Mouse (Mus musculus) layer of hippocampus, postnatal 36 days (tissue): ENCODE measurements around the gene Ccnl1. TPM values are rescaled to one million over a fixed set of nuclear protein-coding genes. Genes with fewer than 3 reads are reported as not detected.

Experiments used
- DNase-seq, 2 experiments: peaks; one replicate each; pipeline ENCODE4 v3.0.0; 2022
- total RNA-seq, 2 experiments: library from RNA; stranded (reverse); gene quantifications; 2 replicates each; pipeline ENCODE4 v1.2.3; 2021

Gene Ccnl1
- total RNA-seq, 2 experiments from 2014 or later, result 60.4 to 67.2 TPM

DNA sequence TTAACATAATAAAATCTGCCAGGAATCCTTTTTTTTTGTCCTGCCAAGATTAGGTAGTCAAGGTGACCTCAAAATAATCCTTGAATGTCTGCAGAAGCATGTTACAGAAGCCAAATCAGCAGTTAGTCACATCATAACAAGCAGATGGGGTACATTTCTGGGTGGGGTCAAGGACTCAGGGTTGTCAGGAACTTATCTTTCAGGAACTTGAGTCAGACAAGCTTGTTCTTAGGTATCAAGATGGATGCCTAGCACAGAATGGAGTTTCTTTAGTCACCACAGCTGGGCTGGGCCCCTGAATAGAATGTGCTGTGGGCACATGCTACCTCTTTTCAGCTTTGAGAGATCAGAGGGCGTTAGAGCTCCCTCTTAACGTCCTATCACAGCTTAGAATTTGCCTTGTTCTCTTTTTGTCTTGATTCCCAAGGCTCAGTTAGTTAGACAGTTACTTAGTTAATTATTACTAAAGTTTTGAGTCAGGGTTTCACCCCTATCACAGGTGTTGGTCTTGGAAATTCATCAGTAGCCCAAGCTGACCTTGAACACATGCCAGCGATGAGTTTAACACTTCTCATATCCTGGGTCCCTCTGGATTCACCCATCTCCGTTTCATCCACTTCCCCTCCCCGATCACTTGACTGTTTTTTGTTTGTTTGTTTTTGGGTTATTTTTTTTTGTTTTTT is 32.9 kb downstream of the Ccnl1 start:
- no peak for DNase-seq

DNA sequence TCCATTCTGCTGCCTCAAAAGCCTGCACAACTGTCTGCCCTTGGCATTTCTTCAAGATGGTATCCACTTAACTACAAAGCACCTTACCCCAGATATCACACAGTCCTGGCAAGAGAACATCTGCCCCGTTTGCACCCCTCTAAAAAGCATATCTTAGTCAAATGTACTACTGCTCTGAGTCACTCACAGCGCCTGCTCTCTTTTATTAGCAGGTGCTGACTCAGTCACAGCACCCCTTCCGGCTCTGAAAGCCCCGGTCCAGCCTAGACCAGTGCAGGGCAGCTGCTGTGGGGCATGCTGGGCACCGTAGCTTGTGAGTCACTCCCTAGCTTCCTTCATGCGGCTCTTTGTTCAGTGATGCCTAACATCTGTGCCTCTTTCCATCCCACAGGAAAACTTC is 35.6 kb downstream of the Ccnl1 start:
- no peak for DNase-seq

DNA sequence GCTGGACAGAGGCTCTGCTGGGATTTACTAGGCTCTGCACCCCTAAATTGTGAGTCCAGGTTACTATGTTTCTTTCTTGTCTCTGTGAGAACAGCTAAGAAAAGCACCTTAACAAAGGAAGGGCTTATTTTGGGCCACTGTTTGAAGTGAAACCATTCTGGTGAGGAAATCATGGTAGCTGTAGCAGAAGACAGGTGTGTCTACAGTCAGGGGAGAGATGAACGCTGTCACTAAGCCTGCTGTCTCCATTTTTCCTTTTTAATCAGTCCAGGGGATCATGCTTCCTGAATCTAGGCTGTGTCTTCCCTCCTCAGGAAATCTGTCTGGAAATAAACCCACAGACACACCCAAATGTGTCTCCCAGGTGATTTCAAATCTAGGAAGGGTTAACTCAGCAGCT is 36.4 kb downstream of the Ccnl1 start:
- no peak for DNase-seq

DNA sequence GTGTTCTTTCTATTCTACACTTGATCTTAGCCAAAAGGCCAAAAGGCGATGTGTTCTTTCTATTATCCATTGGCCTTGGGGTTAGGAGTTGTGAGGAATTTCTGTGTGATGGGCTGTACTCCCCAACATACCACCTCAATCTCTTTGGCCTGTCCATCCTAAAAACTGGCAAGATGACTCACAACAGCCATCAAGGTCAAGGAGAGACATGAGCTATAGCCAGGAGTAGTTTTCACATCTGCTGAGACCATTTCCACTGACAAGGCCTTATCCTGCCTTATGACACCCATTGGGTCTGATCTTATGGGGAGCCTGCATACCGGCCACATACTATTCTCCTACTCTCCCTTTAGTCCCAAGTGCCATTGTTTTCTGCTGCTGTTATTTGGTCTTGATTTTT is 39.0 kb downstream of the Ccnl1 start:
- DNase-seq, result no peak

DNA sequence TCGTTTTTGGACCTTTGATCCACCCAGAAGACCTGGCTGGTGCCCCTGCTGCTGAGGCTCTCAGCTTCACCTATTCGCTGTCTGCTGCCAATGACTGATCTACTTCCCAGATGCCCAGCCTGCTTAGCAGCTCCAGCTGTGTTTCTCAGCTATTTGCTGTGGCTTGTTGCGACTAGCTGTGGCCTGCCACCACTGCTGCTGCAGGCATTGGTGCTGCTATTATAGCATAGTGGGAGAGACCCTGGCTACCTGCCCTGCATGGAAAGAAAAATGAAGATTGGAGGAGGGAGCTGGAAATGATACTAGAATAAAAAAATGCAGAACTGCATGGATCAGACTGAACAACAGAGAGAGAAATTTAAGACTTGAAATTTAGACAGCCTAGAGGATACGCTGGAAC is 45.1 kb downstream of the Ccnl1 start:
- DNase-seq, result no peak

DNA sequence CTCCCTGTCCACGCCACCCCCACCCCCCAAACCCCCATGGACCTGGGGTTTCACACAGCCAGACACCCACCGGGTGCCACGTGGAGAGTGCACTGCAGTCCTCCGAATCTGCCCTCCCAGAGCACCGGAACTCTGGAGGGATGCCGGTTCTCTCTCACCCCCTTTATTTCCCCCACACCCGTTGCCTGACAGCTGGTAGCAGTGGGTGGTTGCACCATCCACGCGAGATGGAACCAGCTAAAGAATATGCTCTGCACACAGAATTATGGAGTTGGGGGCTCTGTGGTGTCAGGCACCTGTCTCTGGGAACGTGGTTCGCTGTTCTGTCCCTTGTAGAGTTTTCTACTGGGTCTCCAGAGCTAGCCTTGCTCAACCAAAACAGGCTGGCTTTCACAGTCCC is 45.8 kb downstream of the Ccnl1 start:
- DNase-seq, result peak; percentile 41 to 63

DNA sequence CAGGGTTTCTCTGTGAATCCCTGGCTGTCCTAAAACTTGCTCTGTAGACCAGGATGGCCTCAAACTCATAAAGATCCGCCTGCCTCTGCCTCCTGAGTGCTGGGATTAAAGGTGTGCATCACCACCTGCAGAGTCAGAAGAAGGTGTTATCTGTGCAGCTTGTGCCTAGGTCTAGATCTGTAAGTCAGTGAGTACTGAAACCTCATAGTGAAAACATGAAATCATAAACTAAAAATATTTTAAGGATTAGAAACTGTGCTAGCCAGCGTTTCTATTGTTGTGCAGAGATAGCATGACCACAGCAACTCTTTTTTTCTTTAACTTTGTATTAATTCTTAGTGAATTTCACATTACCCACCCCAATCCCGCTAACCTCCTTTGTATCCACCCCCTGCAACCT is 46.8 kb downstream of the Ccnl1 start:
- no peak for DNase-seq

DNA sequence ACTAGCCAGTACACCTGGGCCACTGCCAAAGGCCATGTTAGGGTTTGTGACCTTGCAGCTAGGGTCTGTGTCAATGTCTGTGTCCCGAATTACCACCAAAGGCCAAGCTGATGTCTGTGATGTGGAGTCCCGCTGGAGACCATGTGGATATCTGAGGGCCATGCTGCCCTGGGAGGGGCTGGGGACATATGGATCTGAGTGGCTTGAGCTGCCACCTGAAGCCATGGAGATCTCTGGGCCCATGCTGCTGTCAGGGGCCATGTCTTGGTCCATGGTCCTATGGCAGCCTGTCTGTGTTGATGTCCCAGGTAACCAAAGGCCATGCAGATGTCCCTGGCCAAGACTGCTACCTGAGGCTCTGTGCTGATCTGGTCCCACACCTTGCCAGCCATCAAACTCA is 48.6 kb downstream of the Ccnl1 start:
- no peak for DNase-seq

DNA sequence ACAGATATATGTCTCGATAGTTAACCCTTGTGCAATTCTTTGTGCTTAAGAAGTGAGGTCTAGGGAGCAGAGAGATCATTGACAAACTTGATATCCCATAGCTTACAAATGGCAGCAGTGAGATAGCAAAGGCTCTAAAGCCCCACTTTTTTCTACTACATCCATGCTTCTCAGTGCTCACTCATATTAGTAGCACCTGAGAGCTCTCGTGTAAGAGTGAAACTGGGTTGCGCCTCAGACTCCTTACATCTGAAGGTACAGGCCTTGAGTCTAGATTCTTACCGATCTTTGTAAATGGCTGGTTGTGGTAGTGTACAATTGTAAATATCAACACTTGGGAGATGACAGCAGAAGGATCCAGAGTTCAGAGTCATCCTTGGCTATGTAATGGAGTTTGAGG is 50.5 kb downstream of the Ccnl1 start:
- no peak for DNase-seq

DNA sequence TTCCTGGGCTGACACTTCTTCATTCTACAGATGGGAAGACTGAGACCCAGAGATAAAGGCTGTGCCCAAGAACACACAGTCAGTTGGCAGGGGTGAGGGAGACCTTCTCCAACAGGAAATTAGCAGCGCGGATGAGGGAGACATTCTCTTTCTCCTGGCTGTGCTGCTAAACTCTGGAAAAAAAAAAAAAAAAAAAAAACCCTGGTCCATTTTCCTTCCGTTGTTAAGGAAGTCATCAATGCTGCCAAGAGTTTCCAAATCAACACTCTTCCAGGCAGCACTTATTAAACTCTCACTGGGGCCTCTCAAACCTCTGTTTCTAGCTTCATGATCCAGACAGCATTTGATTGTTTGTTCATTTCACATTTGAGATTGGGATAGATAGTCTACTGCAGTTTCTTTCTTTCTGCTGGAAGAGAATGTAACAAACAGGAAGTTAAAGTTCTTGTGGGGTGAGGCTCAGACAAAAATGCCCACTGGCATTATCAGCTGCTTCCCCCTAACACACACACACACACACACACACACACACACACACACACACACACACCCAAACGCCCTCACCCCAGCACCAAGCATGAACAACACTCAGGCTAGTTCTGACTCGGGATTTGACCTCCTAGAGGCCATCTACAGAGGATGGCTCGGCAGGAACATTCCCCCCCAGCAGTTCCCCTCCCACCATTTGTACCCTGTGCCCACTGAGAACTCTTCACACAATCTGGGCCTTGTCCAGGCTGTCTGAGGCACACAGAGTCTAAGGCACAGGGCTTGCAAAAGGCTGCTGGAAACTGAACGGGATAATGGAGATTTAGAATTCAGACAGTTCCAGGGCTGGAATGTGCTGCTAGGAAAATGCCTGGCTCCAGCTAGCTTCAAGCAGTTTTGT is 52.5 kb downstream of the Ccnl1 start:
- no peak for DNase-seq

DNA sequence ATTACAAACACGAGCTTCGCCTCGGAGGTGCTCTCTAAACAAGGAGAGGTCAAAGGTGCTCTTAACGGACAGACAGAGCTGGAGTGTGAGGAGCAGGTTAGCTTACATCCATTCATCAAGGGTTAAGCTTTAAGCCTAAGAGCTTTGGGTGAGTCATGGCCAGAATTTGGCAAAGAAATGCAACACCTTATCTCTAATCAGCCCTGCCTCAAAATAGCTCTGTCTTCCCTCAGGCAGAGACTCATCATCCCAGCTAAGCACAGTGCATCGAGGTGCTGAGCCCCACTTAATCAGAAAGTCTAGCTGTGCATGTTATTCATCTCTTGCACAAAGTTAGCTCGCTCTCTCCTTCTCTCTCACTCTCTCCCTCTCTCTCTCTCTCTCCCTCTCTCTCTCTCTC is 53.3 kb downstream of the Ccnl1 start:
- no peak for DNase-seq

DNA sequence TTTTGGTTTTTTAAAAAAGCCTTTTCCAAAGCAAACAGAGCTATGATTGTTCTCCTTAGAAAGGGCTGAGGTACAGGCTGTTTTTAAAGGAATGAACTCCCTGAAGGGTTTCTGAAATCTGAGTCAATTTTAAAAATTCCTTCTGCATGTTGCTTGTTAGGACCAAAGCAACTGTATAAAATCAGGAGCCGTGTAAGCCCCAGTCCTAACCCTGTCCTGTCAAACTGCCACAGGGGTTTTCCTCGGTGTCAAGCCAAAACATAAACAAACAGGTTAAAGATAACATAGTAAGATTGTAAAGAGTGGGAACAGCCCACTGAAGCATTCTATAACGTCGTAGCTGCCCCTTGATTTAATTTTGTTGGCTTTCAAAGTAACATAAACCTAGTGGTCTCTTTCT is 53.9 kb downstream of the Ccnl1 start:
- DNase-seq, result no peak

DNA sequence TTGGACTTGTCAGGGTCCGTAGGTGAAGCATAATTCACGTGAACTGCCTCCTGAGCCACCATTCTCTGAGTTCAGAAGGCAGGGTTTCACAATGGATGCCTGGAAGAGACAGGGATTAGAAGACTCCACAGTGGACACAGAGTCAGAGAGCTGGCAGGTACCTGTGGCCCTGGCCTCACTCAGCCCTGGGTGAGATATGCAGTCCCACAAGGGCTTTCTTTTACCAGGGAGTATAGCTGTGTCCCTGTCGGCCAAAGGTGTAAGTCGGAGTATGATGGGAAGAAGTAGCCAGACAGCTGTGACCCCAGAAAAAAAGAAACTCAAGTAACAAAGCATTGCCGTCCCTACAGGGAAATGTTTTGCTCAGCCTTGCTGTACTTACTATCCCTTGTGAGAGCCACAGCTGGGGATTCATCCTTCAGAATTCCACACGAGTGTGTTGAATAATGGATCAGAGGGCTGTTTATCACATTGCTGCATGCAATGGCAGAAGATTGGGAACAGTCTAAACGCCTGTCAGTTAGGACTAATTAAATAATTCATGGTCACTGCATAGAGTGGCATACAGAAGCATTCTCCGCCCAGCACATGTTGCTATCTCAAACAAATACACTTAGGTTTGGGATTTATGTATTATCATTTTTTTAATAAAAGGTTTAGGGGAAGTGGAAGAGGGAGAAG is 59.3 kb downstream of the Ccnl1 start:
- DNase-seq, result no peak

DNA sequence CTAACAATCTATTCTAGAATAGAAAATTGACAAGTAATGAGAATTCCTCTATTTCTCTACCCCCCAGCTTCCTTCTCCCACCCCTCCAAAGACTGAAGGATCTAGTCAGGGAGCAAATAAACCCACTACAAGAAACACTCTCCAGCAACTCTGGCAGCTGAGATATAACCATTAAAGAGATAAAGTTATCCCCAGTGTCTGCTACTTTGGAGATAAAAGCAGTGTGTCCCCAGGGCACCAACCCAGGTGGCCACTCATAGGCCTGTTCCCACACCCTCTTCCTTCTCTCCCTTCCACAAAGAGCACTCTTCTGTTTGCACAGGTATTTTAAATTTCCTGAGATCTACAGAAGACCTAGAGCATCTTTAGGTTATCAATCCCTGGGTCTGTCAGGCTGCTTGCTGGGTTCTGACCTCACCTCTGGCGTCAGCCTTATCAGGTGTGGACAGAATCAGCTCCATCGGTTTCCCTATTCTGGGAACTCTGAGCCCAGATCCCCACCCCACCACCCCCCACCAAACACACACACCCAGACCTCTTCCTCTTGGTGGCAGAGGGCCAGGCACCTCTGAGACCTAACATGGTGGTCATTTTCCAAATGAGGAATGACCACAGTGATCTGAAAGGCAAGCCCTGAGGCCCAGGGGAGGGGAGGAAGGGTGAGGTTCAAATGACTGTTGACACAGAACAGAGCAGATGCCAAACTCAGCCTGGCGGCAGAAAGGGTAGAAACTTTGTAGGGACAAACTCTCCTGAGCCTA is 60.6 kb downstream of the Ccnl1 start:
- DNase-seq, result no peak
